Mouse (Mus musculus) urinary bladder, adult 18-20 months (tissue): ENCODE results near the gene Sestd1.

Source experiments
- DNase-seq, 2 experiments: peaks; one replicate each; pipeline ENCODE4 v3.0.0; 2022; ENCODE audit warnings: low spot score in 2 of 2, mixed read lengths in 2 of 2

The Sestd1 gene

DNA sequence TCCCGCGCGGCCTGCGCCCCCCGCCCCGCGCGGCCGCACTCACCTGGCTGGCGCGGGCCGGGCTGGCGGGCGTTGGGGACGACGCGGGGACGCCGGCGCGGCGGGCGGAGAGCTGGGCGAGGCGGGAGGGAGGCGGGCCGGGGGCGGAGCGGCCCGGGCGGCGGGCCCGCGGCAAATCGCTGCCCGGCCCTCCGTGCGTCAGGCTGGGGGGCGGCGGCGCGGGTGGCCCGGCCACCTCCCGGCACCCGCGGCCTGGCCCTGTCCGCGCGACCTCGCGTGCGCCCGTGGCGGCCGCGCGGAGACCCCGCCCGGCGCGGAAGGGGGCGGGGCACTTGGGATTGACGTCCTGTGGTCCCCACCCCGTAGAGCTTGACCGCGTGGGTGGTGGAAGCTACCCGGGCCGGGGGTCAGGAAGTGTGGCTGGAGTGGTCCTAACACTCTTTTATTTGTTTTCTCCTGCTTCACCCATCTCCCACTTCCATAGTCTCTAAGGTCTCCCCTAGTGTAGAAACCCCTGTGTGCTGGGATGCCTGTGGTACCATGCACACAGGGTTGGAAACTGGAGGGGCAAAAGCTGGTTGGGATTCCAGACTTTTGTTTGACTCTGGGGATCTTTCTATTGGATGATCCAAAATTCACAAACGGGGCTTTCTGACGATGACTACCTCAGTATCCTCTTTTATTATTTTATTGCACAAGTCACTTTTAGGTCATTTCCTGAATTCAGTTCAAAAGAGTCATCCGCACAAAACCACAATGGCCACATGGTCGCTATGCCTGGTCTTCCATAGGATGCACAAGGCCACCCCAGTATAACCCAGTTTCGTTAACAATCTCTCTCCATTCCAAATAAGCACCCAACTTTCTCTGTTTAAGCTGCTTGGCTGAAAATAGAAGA is at the start of gene Sestd1:
Gene Sestd1 (minus strand): TSS at position 81 of the 898 bp plus-strand sequence.
- peak; percentile 52 to 53 for DNase-seq

DNA sequence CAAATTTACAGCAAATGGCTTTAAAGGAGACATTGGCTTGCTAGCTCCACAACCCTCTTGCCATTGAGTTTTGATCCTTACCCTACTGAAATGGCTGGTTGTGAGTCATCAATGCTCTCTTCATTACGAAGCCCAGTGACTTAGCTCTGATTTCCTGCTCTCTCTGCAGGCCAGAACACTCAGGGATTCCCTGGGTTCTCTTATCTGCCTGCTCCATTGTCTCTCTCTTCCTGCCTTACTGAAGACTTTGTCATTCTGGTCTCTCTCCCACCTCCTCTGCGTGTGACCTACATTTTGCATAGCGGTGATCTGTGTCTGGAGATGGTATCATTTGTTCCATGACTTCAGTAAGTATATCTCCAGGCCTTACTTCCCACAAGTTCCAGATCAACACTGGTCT is 46.9 kb upstream of the Sestd1 start:
- DNase-seq = no peak

DNA sequence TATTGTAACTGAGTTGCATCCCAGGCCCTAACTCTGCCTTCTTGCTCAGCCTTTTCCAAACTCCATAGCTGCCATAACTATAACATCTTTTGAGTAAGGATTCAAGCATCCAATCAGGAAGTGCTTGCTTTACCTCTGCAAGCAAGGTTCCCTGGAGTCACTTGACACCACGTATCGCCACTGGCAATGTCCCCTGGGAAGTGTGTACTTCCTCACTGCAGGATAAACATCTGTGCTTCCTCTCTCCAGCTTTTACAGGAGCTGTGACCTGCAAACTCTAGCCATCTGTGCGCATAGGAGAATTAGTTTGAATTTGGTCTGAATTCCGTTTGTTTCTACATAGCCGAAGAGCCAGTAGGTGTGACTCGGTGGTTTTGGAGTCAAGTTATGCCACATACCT is 43.3 kb upstream of the Sestd1 start:
- DNase-seq = no peak

DNA sequence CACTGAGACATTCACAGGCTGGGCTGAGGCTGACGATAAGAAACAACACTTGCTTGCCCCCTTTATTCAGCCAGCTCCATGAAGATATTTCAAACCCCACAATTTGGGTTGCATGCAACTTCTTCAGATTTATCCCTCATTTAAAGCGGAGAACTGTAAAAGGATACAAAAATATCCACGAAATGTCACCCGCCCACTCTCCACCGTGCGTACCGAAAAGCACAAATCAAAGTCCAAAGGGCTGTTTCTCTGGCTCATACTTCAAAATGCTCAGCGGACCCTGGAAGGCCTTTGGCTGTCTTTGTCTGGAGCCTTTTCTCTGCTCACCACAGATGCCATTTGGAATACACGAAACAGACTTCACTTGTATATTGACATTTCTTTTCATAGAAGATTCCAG is 42.8 kb upstream of the Sestd1 start:
- no peak for DNase-seq

DNA sequence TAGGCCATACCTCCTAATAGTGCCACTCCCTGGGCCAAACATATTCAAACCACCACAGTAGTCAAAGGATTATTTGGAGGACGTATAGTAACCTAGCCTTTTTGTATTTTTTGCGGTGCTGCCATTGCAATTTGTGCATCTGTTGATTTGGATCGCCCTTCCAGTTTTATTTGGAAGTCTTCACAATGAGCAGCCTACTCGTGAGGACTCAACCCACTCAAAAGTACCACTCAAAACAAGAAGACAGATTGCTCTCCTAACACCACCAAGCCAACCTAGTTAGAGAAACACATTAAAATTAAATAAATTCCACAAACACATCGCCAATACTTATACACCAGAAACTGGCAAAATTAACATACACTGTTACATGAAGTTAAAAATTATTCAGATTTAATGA is 38.8 kb upstream of the Sestd1 start:
- DNase-seq = no peak

DNA sequence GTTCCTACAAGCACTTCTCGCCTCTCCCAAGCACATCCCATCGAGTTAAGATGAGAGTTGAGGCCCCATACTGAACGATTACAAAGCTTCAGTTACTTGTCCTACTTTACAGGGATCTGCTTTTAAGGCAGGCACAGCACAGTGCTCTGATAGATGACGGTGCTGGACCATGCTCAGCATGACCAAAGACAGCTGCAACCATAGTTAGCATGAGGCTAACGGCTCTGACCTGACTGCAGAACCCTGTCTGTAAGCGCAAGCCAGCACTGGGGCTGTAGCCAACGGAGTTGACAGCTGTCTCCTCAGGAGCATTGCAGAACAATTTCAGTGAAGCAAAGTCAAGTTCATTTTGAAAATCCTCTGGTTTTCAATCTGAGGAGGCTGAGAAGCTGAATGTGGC is 36.6 kb upstream of the Sestd1 start:
- no peak for DNase-seq

DNA sequence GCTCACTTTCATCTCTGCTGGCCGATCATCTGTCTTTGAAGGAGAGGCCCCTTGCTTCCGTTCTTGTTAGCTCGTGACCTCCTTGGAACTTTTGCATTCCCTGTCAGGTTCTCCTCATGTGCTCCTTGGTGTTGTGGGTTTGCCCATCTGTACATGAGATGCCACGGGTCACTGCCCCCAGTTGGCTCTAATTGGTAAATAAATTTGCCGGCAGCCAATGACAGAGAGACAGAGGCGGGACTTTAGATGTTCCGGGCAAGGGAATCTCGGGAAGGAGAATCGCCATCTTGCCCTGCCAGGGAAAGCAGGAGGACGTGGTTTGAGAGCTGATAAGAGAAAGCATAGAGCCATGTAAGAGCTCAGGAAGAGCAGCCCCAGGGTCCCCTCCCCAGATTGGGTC is 33.5 kb upstream of the Sestd1 start:
- no peak for DNase-seq

DNA sequence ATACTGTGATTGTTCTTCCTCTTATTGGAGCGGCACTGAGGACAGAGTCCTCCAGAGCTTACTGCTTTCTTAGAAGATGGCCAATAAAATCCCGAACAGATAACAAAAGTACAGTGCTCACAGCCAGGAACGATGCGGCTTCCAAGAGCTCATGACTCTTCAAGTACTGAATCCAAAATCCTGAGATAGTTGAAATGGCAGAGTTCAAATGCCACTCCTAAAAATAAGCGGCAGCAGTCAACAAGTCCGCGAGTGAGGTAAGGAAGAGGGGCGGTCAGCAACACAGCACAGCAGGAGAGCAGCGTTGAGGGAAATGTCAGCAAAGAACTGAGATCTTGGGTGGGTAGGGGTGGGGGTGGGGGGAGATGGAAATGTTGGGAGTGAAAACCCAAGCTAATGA is 32.2 kb upstream of the Sestd1 start:
- DNase-seq = peak in 1 of 2 experiments; percentile 7

DNA sequence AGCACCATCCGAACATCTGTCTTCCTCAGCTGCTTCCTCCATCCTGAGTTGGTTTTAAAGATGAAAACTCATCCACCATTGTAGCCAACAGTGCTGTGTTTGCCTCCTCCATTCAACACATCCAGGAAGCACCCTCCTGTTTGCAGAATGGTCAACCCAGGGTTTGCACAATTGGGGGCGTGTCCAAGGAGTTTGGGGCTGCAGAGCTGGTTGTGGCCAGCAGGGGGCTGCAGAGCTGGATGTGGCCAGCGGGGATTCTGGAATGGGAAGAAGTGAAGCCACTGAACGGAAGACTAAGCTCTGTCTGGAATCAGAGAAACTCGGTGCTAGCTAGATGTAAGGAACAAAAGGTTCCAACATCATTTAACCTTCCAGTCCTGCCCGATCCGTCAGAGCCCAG is 28.9 kb upstream of the Sestd1 start:
- DNase-seq = peak; percentile 22 to 25

DNA sequence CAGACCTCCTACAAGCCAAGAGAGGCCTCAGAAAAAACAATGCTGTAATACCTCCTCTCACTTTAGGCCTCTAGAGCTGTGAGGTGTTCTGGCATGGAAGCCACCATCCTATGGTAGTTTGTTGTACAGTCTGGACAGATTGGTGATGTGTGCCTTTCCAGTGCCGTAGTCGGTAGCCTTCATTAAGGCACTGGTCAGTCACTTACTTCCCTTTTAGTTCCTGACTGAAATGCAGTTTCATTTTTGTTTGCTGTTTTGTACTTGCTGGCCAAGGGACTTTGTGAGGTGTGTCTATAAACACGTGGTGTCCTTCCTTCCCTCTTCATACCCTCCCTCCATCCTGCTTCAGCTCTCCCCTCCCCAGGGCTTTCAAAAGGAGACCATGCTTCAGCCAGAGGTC is 24.1 kb upstream of the Sestd1 start:
- no peak for DNase-seq

DNA sequence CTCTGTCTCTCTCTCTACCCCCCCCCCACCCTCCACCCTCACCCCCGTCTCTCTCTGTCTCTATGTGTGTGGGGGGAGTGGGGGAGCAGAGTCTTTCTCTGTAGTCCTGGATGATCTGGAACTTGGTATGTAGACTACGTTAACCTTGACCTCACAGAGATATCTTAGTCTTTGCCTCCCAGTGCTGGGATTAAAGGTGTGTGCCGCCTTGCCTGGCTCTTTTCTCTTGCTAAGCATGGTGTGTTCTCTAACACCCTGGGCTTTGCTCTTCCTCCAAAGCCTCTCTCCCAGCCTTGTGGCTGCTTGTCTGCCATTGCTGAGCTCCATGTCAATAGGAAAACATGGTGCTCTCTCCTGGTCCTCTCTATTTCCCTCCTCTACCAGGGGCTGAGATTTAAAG is 23.3 kb upstream of the Sestd1 start:
- no peak for DNase-seq

DNA sequence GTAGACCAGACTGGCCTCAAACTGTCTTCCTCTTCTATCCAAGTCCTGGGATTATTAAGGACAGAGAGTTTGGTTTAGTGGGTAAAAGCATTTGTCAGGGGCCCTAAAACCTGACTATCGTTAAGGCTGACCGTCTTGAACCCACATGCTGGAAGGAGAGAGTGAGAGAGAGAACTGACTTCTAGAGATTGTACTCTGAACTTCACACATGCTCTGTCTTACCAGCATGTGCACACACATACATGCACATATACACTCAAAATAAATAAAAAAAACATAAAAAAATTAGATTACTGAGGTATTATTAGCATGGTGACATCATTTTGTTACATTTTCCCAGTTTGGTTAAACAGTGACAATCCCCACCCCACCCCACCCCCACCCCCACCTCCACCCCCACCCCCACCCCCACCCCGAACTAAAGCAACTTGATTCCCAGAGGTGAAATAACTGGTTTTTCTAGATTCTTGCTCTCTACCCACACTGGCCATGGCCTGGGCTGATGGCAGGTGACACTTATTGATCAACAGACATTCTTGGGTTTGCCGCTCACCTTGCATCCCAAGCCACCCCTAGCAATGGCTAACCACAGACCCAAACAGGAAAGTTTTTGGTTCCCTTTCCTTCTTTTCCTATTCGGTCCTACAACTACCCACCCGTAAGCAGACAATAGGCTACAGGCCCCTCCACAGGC is 22.4 kb upstream of the Sestd1 start:
- DNase-seq = no peak

DNA sequence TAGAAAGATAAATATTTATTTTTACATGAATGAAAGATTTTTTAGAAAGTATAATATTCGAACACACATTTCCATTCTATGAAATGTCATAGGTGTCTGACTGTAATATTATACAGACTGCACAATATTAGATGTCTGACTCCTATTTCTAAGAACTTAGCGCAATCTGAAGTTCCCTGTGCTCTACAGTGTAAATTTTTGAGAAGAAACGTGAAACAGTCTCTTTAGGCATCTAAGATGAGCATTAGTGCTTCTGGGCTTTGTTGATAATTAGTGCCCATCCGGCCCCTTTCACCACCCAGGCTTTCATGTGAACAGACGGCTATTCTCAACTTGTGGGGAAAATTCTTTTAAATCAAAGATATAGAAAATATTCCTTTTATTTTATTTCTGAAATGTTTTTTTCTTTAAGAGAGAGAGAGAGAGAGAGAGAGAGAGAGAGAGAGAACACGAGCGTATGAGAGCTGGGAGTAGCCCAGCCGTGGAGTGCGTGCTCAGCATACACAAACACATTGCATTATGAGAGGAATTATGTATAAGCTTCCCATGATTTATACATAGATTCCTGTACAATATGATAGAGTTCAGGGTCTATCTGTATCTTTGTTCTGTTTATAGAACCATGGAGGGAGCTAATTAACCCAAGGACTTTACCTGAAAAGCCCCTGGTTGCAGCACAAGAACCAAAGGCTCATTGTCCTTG is 21.4 kb upstream of the Sestd1 start:
- no peak for DNase-seq

DNA sequence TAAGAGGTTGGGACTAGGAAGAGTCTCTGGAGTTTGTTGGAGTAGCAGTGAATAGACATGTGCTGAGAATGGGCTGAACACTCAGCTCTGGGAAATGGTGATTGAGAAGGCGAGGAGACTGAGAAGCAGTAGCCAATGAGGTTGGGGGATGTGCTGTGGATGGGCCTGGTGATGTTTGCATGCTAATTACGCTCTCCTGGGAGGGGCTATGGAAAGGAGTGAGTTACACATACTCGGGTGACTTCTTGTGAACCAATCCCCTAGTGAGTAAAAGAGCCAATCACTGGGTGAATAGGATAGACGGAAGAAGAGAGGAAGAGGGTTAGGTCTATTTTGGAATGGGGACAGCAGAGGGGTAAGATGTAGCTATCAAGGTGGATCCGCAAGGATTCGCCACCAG is 9.3 kb upstream of the Sestd1 start:
- no peak for DNase-seq

DNA sequence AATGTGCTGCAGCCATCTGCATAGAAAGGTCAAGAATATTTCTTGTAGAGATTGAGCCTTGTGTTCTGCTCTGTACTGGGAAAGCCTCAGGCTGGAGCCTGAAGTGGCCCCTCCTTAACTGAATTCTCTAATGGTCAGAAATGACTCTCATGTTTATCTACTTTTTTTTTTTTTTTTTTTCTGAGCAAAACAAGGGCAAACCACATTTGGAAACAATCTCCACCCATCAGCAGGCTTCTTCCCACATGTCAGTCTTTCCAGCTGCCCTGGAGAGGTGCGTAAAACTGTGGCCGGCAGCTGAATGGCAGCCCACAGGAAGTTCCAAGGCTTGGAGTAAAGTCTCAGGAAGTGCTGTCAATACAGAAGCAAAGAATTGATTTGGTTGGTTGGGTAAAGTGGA is 6.4 kb upstream of the Sestd1 start:
- no peak for DNase-seq

DNA sequence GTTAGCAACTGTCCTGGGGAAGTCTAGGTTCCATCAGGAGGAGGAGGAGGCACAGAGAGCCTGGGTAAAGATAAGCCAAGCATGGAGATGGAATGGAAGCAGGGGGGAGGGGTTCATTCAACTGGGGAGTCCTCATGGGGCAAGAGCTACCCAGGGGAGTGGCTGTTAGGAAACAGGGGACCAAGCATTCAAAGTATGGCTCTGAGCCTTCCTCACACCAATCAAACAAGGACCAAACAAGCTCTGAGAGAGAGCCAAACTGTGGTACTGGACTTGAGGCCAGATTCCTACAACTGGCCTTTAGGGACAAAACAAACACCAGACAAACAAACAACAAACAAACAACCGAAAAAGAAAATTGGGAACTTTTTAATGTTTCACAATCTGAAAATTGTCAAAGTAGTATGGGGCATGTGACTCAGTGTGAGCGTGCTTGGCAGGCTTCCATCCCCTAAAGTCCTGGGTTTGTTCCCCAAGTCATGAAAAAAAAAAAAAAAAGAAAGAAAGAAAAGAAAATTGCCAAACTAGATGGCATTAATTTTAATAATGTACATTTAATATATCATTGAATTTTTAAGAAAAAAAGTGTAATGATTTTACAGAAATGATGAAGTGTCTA is 4.0 kb upstream of the Sestd1 start:
- DNase-seq = no peak

DNA sequence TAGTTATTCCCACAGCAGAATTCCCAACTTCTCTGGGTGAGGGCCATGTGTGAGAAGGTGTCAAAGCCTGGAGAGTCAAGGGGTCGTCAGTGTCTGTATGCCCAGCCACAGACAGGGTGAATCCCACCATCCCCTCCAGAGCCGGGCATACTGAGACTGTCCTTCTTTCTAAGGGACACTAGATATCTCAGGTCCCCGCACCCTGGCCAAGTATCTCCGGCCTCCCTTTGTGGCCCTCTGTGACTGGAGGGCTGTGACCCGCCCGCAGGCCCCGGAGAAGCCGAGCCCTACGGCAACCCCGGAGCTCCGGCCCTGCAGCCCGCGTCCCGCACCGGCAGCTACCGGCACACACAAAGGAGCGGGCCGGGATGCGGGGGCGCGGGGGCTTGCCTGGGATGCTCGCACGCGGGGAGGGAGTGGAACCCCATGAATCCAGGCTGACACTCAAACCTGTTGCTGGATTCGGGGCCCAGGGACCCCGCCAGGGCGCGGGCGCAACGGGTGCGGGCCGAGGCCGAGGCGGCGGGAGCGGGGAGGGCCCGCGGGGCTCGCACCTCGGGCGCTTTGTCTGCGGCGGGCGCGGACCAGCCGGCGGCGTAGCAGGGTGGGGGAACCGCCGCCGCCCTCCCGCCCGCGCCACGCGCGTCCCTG is 406 bp downstream of the Sestd1 start:
- DNase-seq = no peak

DNA sequence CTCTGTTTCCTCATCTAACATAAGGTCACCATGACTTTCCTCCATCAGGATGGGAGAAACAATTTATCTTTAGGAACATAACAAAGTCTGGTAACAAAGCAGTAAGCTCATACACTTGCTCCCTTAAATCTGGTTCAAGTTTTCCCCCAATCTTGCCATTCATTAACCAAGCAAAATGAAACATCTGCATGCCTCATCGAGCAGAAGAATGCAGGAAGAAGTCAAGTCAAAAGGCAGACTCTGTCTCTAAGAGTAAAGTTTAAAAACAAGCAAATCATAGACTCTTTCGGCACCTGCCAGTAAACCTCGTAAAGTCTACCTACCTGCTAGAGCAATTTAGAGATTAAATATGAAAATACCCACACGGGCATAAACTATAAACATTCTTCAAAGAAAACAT is 3.1 kb downstream of the Sestd1 start:
- no peak for DNase-seq

DNA sequence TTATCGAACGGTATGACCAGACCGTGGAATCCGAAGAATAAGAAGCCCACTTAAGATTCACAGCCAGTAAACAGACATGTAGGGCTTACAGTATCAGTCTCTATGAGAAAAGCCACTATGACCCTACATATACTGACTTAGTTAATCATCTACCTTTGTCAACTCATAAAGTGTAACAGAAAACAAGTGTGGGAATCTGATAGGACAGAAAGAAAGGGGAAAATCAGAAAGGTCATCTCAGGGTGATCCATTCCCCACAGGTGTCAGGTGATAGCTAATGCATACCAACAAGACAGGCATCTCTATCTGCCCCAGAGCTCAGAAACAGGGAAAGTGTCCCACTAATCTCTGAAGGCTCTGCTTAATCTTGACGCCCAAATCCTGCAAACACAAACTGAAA is 4.5 kb downstream of the Sestd1 start:
- no peak for DNase-seq

DNA sequence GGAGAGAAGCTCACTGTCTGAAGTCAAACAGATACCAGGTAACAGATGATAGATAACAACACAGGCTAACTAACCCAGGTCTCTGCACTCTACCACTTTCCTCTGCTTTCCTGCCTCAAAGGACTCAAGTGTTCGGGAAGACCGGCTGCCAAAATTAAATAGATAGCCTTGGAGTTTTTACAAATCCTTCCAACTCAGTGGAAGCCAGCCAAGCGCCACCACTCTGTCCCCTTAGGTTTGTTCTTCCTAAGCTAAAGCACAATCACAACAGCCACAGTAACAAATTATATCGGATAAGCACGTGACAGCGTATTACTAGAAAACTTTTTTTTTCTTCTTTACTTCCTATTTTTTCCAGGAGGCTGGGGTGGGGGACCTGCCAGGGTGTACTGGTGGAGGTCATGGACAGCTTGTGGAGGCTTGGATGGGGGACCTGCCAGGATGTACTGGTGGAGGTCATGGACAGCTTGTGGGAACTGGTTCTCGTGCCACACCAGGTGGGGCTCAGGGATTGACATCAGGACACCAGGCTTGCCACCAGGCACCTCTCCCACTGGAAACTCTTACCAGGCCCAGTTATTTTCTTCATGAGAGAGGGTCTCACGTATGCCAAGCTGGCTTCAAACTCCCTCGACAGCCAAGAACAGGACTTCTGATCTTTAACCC is 5.3 kb downstream of the Sestd1 start:
- no peak for DNase-seq

DNA sequence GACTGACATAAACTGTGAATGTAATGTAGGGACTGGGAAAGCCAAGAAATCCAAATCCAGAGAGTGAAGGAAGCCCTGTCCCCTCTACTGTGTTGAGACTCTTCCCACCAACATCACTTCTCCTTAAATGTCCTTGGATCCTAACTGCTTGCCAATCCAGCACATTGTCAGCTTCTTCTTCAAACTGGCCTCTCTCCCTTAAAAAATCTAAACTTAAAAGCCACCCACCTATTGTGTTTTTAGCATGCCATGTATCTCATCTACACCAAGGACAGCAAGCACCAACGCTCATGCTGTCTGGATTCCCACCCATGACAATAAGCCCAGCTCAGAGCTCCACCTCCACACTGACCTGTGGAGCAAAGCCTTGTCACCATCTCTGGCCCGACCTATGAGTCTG is 7.4 kb downstream of the Sestd1 start:
- no peak for DNase-seq
